Mouse (Mus musculus): ENCODE data around the gene Lamc1. TPM values are rescaled to one million over a fixed set of nuclear protein-coding genes. Genes with fewer than 3 reads are reported as not detected.
A peak's percentile ranks its signal among the peaks of the same experiment; 100 is the strongest.

The Lamc1 gene
- polyA plus RNA-seq, 1 experiment from 2014 or later, result 16.0 TPM

DNA sequence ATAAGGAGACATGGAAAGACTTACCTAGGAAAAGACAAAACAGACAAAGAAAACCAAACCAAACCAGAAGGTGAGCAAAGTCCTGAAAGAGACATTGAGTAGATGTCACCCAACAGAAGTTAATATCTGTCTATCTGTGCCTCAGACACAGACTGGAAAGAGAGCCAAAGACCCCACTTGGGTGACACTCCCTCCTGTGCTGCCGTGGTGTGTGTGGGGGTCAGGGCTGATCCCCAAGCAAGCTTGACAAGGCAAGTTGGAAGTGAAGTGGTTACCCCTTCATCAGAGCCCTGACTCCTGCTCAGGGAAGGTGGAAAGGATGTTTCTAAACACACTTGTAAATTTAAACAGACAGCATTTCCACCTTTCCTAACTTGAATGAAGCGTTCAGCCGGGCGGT, 140.2 kb downstream of the Lamc1 start:
- Histone ChIP-seq H3K36me3 (replicated peaks) (no peaks in the 10 kb centered on the region), H3K27me3 (replicated peaks) (no peaks in the 10 kb centered on the region), H3K9me3 (no peaks in the 10 kb centered on the region), H3K4me1 (peaks cover 12% of the 10 kb centered on the region), H3K4me2 (no peak overlapping the region), H3K4me3 (no peak overlapping the region), H3K9ac (no peak overlapping the region), H3K27ac (peak overlapping the region; percentile 48)
- ATAC-seq (replicated peaks), result no peak
- WGBS, result 69% methylated on average over 4 of the region's 4 CpGs

- peaks cover 4% of the 10 kb centered on the region for H3K27me3 ChIP-seq (replicated peaks)
- peak overlapping the region; percentile 15; the same call in 1 of the 2 replicates for H3K4me2 ChIP-seq
- H3K4me3 ChIP-seq, result no peak overlapping the region
- WGBS, result 9% methylated on average over 4 of the region's 5 CpGs
- H3K9ac ChIP-seq, result no peak overlapping the region
- peak; percentile 67 for ATAC-seq (replicated peaks)
- no peaks in the 10 kb centered on the region for H3K36me3 ChIP-seq (replicated peaks)
- H3K4me1 ChIP-seq, result peaks cover 12% of the 10 kb centered on the region
- H3K27ac ChIP-seq, result peak overlapping the region; percentile 48
- no peaks in the 10 kb centered on the region for H3K9me3 ChIP-seq
Measured at GRCm38 (mm10) chr1:153191943-153192329, 140.7 kb downstream of the Lamc1 start.

DNA sequence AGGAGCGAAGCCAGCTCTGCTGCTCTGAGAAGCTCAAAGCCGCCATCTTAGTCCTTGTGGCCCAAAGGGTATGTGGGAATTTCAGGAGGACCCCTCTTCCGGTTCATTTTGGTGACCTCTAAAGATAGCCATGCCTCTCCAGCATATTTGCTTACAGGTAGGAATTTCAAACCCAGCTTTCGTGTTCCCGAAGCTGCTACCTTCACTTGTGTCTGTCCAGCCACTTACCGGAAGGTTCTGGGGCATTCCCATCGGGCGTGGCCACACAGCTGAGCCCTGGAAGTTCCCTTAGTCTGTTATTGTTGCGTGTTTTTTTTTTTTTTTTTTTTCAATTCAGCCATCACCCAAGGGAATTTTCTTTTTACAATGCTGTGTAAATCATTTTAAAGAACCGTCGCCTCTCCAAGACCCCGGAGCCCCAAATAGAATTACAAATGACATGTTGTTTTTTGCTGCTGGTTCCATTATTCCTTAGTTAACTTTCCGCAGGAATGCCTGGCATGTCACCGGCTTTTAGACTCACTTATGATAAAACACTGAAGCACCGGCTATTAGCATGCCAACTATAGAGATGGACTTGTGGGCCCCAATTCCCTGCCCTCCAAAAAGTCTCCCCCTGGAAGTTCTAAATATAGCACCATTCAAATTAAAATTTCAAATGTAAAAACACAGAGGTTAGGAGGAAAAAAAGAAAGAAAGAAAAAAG, 141.2 kb downstream of the Lamc1 start:
- 33% methylated on average over 15 of the region's 15 CpGs for WGBS
- Histone ChIP-seq H3K9ac (no peak overlapping the region), H3K4me1 (peaks cover 12% of the 10 kb centered on the region), H3K27ac (peak overlapping the region; percentile 48), H3K36me3 (replicated peaks) (no peaks in the 10 kb centered on the region), H3K4me2 (peak overlapping the region; percentile 15), H3K4me3 (no peak overlapping the region), H3K9me3 (no peaks in the 10 kb centered on the region), H3K27me3 (replicated peaks) (peaks cover 8% of the 10 kb centered on the region)
- ATAC-seq (replicated peaks), result peak; percentile 63

DNA sequence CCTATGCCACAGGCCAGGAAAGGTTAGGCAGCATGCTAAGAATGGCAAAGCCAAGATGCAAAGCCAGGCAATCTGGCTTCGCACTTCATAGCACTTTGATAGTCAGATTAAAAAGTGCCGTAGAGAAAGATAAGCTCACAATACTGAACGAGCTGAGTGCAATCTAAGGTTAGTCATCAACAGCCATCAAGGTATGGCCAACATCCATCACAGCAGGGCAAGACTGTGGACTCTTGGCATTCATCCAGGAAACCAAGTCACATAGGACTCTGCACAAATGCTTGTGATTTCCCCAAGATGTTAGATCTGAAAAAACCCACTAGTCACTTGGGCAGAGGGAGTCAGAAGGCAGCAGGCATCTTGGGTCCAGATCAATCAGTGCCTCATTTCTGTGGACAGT, 144.5 kb downstream of the Lamc1 start:
- H3K9ac ChIP-seq, result no peak overlapping the region
- 77% methylated on average over 3 of the region's 3 CpGs for WGBS
- ATAC-seq (replicated peaks), result no peak
- peaks cover 26% of the 10 kb centered on the region for H3K27me3 ChIP-seq (replicated peaks)
- peaks cover 23% of the 10 kb centered on the region for H3K4me1 ChIP-seq
- no peak overlapping the region for H3K4me3 ChIP-seq
- no peak overlapping the region for H3K4me2 ChIP-seq
- no peaks in the 10 kb centered on the region for H3K36me3 ChIP-seq (replicated peaks)
- H3K27ac ChIP-seq, result no peak overlapping the region
- H3K9me3 ChIP-seq, result no peaks in the 10 kb centered on the region

GRCm38 (mm10) chr1:153185828-153186803, 146.5 kb downstream of the Lamc1 start, which contains the start of gene Lamc2:
Gene Lamc2, minus strand, starts transcription at chr1:153186447.
- H3K4me2 ChIP-seq, result peak within 1 kb of the TSS; percentile 93
- H3K27me3 ChIP-seq (replicated peaks), result peaks cover 29% of the 10 kb centered on the region
- no peak within 1 kb of the TSS for H3K27ac ChIP-seq
- ATAC-seq (replicated peaks), result peak; percentile 80
- H3K9me3 ChIP-seq, result no peaks in the 10 kb centered on the region
- 4% methylated on average over 46 of the region's 46 CpGs for WGBS
- H3K36me3 ChIP-seq (replicated peaks), result no peaks in the 10 kb centered on the region
- H3K4me1 ChIP-seq, result peaks cover 12% of the 10 kb centered on the region
- peak within 1 kb of the TSS; percentile 51 for H3K4me3 ChIP-seq
- peak within 1 kb of the TSS; percentile 56 for H3K9ac ChIP-seq

GRCm38 (mm10) chr1:153180586-153181289, 151.8 kb downstream of the Lamc1 start:
- Histone ChIP-seq H3K27ac (no peak overlapping the region), H3K4me2 (no peak overlapping the region), H3K27me3 (replicated peaks) (peaks cover 17% of the 10 kb centered on the region), H3K9me3 (no peaks in the 10 kb centered on the region), H3K9ac (no peak overlapping the region), H3K4me3 (no peak overlapping the region), H3K36me3 (replicated peaks) (no peaks in the 10 kb centered on the region), H3K4me1 (peaks cover 5% of the 10 kb centered on the region)
- WGBS, result 58% methylated on average over 9 of the region's 9 CpGs
- no peak for ATAC-seq (replicated peaks)

- Histone ChIP-seq H3K9me3 (no peaks in the 10 kb centered on the region), H3K27me3 (replicated peaks) (peaks cover 13% of the 10 kb centered on the region), H3K27ac (no peak overlapping the region), H3K9ac (no peak overlapping the region), H3K4me2 (no peak overlapping the region), H3K4me3 (no peak overlapping the region), H3K4me1 (no peaks in the 10 kb centered on the region), H3K36me3 (replicated peaks) (no peaks in the 10 kb centered on the region)
- ATAC-seq (replicated peaks), result no peak
- WGBS, result 78% methylated on average over 4 of the region's 4 CpGs
Measured at GRCm38 (mm10) chr1:153180160-153180559, 152.4 kb downstream of the Lamc1 start.

- Histone ChIP-seq H3K27ac (no peak overlapping the region), H3K4me1 (no peaks in the 10 kb centered on the region; the same call in 1 of the 2 replicates), H3K27me3 (replicated peaks) (no peaks in the 10 kb centered on the region), H3K9me3 (no peaks in the 10 kb centered on the region), H3K36me3 (replicated peaks) (no peaks in the 10 kb centered on the region), H3K4me3 (no peak overlapping the region), H3K4me2 (no peak overlapping the region), H3K9ac (no peak overlapping the region)
- 70% methylated on average over 12 of the region's 12 CpGs for WGBS
- no peak for ATAC-seq (replicated peaks)
Measured at GRCm38 (mm10) chr1:153174801-153175200, 157.8 kb downstream of the Lamc1 start.

DNA sequence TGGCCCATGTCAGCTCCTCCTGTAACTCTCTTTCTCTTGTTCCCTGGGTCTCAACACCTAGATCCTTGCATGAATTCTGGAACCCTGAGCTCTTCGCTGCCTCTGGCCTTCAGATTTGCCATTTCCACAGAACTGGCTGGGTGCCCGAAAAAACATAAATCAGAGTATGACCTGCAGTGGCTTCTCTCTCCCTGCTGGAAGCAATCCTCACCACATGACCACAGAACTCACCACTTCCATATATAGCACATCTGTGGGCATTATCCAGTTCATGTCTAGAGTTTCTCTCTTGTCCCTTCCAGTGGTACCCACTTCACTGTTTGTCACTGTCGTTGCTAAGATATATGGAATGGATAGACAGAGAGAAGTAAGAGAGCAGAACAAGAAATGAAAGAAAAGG, 159.3 kb downstream of the Lamc1 start:
- ATAC-seq (replicated peaks), result no peak
- H3K27me3 ChIP-seq (replicated peaks), result no peaks in the 10 kb centered on the region
- no peak overlapping the region for H3K4me2 ChIP-seq
- no peaks in the 10 kb centered on the region; the same call in 1 of the 2 replicates for H3K4me1 ChIP-seq
- H3K27ac ChIP-seq, result no peak overlapping the region
- no peaks in the 10 kb centered on the region for H3K36me3 ChIP-seq (replicated peaks)
- no peak overlapping the region for H3K4me3 ChIP-seq
- H3K9ac ChIP-seq, result no peak overlapping the region
- WGBS, result 74% methylated on average over 3 of the region's 3 CpGs
- no peaks in the 10 kb centered on the region for H3K9me3 ChIP-seq

DNA sequence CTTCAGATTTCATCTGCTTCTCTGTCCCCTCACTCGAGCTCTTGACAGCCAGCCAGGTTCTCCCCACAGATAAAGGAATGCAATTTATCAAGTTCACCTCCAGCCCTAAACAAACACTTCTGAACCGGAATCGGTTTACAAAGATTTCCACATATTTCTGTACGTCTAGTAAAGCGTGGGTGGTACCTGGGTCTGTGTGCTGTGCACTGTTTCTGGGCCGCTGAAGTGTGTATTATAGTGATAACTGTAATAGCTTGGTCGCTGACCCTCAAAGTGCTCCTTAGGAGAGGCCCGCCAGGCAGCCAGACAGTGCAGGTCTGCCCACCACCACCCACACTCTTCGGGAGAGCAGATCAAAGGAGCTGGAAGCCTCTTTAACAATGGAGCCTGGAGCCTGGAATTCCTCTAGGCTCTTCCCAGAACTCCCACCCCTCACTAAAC, 160.3 kb downstream of the Lamc1 start:
- Histone ChIP-seq H3K36me3 (replicated peaks) (no peaks in the 10 kb centered on the region), H3K4me2 (no peak overlapping the region), H3K27ac (no peak overlapping the region), H3K4me1 (no peaks in the 10 kb centered on the region; the same call in 1 of the 2 replicates), H3K4me3 (no peak overlapping the region), H3K9me3 (no peaks in the 10 kb centered on the region), H3K27me3 (replicated peaks) (no peaks in the 10 kb centered on the region), H3K9ac (no peak overlapping the region)
- ATAC-seq (replicated peaks), result no peak
- WGBS, result 21% methylated on average over 9 of the region's 9 CpGs

DNA sequence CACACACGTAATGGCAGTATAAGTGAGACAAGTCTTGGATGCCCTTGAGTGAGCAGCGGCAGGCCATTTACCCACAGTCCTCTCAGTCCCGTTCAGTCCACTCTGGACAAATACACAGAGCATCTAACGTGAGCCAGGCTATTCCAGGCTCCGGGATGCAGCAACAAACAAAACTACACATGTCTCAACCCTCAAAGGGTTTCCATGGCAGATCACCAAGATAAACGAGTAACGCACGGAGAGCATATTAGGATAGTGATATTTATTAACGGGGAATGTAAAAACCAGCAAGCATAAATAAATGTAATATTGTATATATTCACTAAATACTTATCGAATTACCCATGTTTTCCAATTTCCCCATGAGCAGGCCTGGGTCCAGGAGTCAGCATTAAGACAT, 161.6 kb downstream of the Lamc1 start:
- Histone ChIP-seq H3K27ac (no peak overlapping the region), H3K9ac (no peak overlapping the region), H3K4me1 (no peaks in the 10 kb centered on the region; the same call in 1 of the 2 replicates), H3K9me3 (no peaks in the 10 kb centered on the region), H3K36me3 (replicated peaks) (no peaks in the 10 kb centered on the region), H3K4me3 (no peak overlapping the region), H3K27me3 (replicated peaks) (no peaks in the 10 kb centered on the region), H3K4me2 (no peak overlapping the region)
- ATAC-seq (replicated peaks), result no peak
- 82% methylated on average over 10 of the region's 10 CpGs for WGBS

Measured in midbrain, embryonic 15.5 days (tissue).